In the genomic region with DNA sequence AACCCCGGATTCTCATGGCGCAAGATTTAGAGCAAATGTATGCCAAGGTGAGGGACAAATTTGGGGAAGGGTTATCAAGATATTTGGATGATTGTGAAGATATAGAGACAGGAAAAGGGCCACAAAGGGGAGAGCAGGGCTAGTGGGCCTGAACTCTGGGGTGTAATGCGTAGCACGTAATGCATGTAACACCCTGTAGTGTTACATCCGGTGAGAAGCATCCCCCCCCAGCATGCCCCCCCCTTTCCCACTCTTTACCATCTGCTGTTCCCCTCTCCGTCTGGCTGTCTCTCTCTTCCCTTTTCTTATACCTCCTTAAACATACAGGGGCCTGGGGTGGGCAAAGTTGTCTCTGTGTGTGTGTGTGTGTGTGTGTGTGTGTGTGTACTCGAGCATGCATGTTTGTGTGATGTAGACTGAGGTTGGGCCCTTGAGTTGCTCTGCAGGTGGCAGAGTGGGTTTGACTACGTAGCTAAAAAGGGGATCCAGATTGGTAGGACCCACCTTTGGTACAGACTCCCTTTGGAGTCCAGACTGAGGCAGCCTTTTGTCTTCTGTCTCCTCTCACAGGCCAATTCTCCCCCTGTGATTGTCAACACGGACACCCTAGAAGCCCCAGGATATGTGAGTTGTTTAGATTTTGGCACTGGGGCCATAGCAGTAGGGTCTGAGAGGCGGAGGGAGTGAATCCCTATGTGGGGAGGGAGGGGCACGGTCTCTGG, we compare ENCODE assay signal across 1 mouse cellular context.
A peak's percentile ranks its signal among the peaks of the same experiment; 100 is the strongest.
TF ChIP-seq lines count a peak whose summit lies in the region.

No protein-coding gene starts in this region.

TF ChIP-seq in CH12.LX, 34 proteins besides CTCF, POLR2A, EP300 and RAD21:
- no peak for TF ChIP-seq JUND (conservative IDR thresholded peaks at IDR 0.05; ENCODE audit: low read depth, low read length)
- peak; percentile 66; the same call in 1 of the 2 replicates for TF ChIP-seq MYC (IDR thresholded peaks at IDR 0.05; ENCODE audit: low read depth, low read length)
- peak; percentile 71; the same call in 1 of the 2 replicates for TF ChIP-seq SIN3A (IDR thresholded peaks at IDR 0.05; ENCODE audit: low read length)
- TF ChIP-seq NRF1 (IDR thresholded peaks at IDR 0.05; ENCODE audit: low read depth, low read length), result no peak
- TF ChIP-seq UBTF (IDR thresholded peaks at IDR 0.05; ENCODE audit: low read depth, low read length), result no peak
- TF ChIP-seq RCOR1 (conservative IDR thresholded peaks at IDR 0.05; ENCODE audit: low read depth, low read length), result 0 out of 2 replicates have a peak, but pooled peaks have one; percentile 41
- TF ChIP-seq PAX5 (IDR thresholded peaks at IDR 0.05; ENCODE audit: low read length), result no peak
- TF ChIP-seq JUN (IDR thresholded peaks at IDR 0.05; ENCODE audit: insufficient read depth, low read depth, low read length), result no peak
- TF ChIP-seq GABPA (IDR thresholded peaks at IDR 0.05; ENCODE audit: insufficient replicate concordance, low read depth, low read length), result no peak
- no peak for TF ChIP-seq MAFK (IDR thresholded peaks at IDR 0.05; ENCODE audit: insufficient replicate concordance, low read length)
- TF ChIP-seq MAZ (IDR thresholded peaks at IDR 0.05; ENCODE audit: low read depth, low read length), result peak; percentile 94
- peak; percentile 37; the same call in 1 of the 2 replicates for TF ChIP-seq CHD2 (IDR thresholded peaks at IDR 0.05; ENCODE audit: low read length)
- TF ChIP-seq ZC3H11A (IDR thresholded peaks at IDR 0.05; ENCODE audit: low read depth, low read length), result no peak
- TF ChIP-seq IRF4 (IDR thresholded peaks at IDR 0.05; ENCODE audit: low read depth, low read length), result peak; percentile 84
- no peak for TF ChIP-seq KAT2A (IDR thresholded peaks at IDR 0.05; ENCODE audit: insufficient replicate concordance, low read length)
- peak; percentile 55; the same call in 1 of the 2 replicates for TF ChIP-seq TBP (conservative IDR thresholded peaks at IDR 0.05; ENCODE audit: low read depth, low read length)
- no peak for TF ChIP-seq ZMIZ1 (IDR thresholded peaks at IDR 0.05; ENCODE audit: low read depth, low read length)
- peak; percentile 62; the same call in 1 of the 2 replicates for TF ChIP-seq NELFE (IDR thresholded peaks at IDR 0.05; ENCODE audit: low read depth, low read length)
- no peak for TF ChIP-seq CHD1 (IDR thresholded peaks at IDR 0.05; ENCODE audit: low read depth, low read length)
- TF ChIP-seq POLR2AphosphoS2 (IDR thresholded peaks at IDR 0.05; ENCODE audit: low read depth, low read length), result no peak
- peak; percentile 60 for TF ChIP-seq MEF2A (IDR thresholded peaks at IDR 0.05; ENCODE audit: borderline replicate concordance, low read depth, low read length)
- no peak for TF ChIP-seq BHLHE40 (IDR thresholded peaks at IDR 0.05; ENCODE audit: low read depth, low read length)
- peak; percentile 59; the same call in 1 of the 2 replicates for TF ChIP-seq MAX (IDR thresholded peaks at IDR 0.05; ENCODE audit: low read length)
- no peak for TF ChIP-seq MXI1 (IDR thresholded peaks at IDR 0.05; ENCODE audit: low read depth, low read length)
- no peak; the same call in 1 of the 2 replicates for TF ChIP-seq ELF1 (IDR thresholded peaks at IDR 0.05; ENCODE audit: low read depth, low read length)
- no peak for TF ChIP-seq ZKSCAN1 (IDR thresholded peaks at IDR 0.05; ENCODE audit: borderline replicate concordance, low read depth, low read length)
- TF ChIP-seq USF1 (IDR thresholded peaks at IDR 0.05; ENCODE audit: low read depth, low read length), result no peak
- TF ChIP-seq E2F4 (IDR thresholded peaks at IDR 0.05; ENCODE audit: insufficient replicate concordance, low read depth, low read length), result no peak
- TF ChIP-seq ETS1 (conservative IDR thresholded peaks at IDR 0.05; ENCODE audit: low read depth, low read length), result peak; percentile 59; the same call in 1 of the 2 replicates
- peak; percentile 84 for TF ChIP-seq TCF12 (IDR thresholded peaks at IDR 0.05; ENCODE audit: low read depth, low read length)
- no peak for TF ChIP-seq SMC3 (IDR thresholded peaks at IDR 0.05; ENCODE audit: low read depth, low read length)
- 0 out of 2 replicates have a peak, but pooled peaks have one; percentile 45 for TF ChIP-seq HCFC1 (IDR thresholded peaks at IDR 0.05; ENCODE audit: low read depth, low read length)
- no peak for TF ChIP-seq USF2 (conservative IDR thresholded peaks at IDR 0.05; ENCODE audit: low read depth, low read length)
- no peak for TF ChIP-seq ZNF384 (IDR thresholded peaks at IDR 0.05; ENCODE audit: low read depth, low read length)
